Mouse (Mus musculus) erythroblast, embryonic 14.5 days (primary cell): ENCODE measurements around the gene Prr22. TPM values are rescaled to one million over a fixed set of nuclear protein-coding genes. Genes with fewer than 3 reads are reported as not detected.

Source experiments
- H3K27me3 ChIP-seq: 2 replicates; pipeline ENCODE4 v1.6.1; 2012; ENCODE audit warnings: inconsistent platforms; ENCODE audit not compliant: control insufficient read depth
- H3K36me3 ChIP-seq: 2 replicates; pipeline ENCODE4 v1.6.1; 2012; ENCODE audit warnings: mild to moderate bottlenecking, inconsistent platforms; ENCODE audit not compliant: control insufficient read depth
- H3K4me1 ChIP-seq: 2 replicates; pipeline ENCODE4 v1.6.1; 2012; ENCODE audit warnings: inconsistent platforms; ENCODE audit not compliant: control insufficient read depth
- H3K4me3 ChIP-seq: replicated peaks from 2 replicates; pipeline ENCODE3; 2012; ENCODE audit warnings: moderate library complexity, mild to moderate bottlenecking, inconsistent platforms
- H3K9me3 ChIP-seq: 2 replicates; pipeline ENCODE4 v1.6.1; 2012; ENCODE audit warnings: low read length, inconsistent platforms, mixed read lengths; ENCODE audit not compliant: control insufficient read depth
- GATA1 ChIP-seq: IDR thresholded peaks from 2 replicates; pipeline ENCODE4 v1.6.1; 2012; ENCODE audit warnings: low read length, inconsistent platforms, mixed read lengths
- TAL1 ChIP-seq: IDR thresholded peaks from 3 replicates; pipeline ENCODE4 v1.6.1; 2012; ENCODE audit warnings: low read length, inconsistent platforms, mixed read lengths
- polyA plus RNA-seq: library from polyadenylated mRNA; stranded (reverse); fragments of >175 nt; gene quantifications from 2 replicates; pipeline ENCODE4 v1.2.3, GENCODE M21; 2012

Prr22 gene
- polyA plus RNA-seq, 1 experiment = 0.78 TPM

DNA sequence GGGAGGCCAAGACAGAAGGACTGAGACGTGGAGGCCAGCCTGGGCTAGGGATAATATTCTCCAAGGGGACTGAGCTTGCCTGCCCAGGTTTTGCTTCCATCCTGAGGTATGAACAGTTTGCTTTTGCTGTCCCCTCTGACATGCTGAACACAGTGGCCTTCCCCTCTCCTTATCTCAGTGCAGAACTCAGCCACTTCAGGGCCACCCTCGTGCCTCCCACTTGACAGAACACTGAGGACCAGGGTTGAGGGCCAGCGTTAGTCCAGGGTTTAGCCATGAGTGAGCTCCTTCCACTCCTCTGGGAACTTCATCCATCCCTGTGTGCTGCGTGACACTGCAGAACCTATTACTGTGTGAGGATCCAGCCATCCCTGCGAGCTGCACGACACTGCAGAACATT is 19.2 kb downstream of the Prr22 start:
- H3K9me3 ChIP-seq = no peaks in the 10 kb centered on the region
- H3K36me3 ChIP-seq = peaks cover 97% of the 10 kb centered on the region
- H3K4me3 ChIP-seq = no peak overlapping the region
- peaks cover 63% of the 10 kb centered on the region for H3K4me1 ChIP-seq
- TF ChIP-seq GATA1 = no peak
- no peak for TF ChIP-seq TAL1
- no peaks in the 10 kb centered on the region for H3K27me3 ChIP-seq

DNA sequence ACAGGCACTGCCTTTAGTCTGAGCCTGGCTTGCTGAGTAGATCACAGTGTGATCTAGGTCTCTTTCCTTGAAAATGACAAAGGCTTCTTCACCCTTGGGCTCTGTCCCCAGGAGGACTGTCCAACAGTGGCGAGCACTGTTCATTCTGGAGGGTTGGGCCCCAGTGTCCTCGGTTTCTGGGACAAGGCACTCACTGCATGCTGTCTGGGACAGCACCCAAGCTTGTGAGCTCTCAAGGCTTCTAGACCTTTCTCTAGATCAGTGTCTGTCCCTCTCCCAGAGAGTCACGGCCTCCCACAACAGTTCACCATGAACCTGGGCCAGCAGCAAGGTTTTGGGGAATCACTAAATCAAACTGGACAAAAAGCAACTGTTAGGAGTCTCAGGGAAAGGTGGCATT is 22.5 kb downstream of the Prr22 start:
- no peak overlapping the region for H3K4me3 ChIP-seq
- TF ChIP-seq GATA1 = no peak
- no peak for TF ChIP-seq TAL1
- no peaks in the 10 kb centered on the region for H3K27me3 ChIP-seq
- no peaks in the 10 kb centered on the region for H3K9me3 ChIP-seq
- peaks cover 72% of the 10 kb centered on the region for H3K4me1 ChIP-seq
- H3K36me3 ChIP-seq = peaks cover 89% of the 10 kb centered on the region

DNA sequence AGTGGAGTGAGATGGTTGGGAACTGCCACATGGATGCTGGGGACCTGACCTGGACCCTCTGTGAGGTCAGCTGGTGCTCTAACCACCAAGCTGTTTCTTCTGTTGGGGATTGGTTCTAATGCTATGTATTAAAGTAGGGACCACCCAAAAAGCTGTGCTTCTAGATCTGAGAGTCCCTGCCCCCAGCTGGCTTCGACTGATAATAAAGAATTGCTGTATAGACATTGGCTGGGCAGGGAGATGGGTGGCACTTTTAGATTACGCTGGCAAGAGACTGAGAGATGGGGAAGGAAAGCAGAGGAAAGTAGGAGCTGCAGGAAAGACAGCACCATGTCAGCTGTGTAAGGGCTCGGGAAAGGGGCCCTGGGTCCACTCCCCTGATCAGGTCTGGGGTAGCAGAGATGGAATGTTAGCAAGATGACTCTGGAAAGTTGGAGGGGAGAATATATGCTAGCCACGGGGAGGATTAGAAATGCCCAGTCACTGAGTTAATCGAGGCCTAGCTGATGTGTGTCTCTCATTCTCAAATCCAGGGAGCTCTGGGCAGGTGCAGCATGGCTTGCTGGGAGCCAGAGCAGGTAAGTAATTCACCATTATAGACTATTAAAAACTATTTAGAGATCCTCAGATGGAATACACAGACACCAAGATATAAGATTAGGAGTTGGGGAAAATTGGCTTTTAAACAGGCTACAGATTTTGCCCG is 23.7 kb downstream of the Prr22 start:
- peaks cover 89% of the 10 kb centered on the region for H3K36me3 ChIP-seq

DNA sequence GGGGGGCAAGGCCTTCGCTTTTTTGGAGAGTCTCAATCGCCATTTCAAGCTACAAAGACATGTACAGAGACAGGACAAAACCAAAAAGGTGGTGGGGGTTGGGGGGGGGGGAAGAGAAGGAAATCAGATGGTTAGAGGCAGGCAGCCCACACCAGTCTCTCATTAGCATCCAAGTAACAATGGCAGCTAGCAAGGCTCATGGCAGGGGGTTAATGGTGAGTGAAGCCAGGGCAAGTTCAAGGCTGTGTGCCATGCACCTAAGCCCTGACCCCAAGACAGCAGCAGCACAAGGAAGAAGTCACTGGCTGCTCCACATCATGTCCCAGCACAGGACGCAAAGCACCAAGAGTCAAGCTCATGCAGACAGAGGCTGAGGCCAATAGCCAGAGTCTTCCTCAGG is 29.2 kb downstream of the Prr22 start:
- H3K36me3 ChIP-seq = peaks cover 91% of the 10 kb centered on the region
- H3K4me1 ChIP-seq = peaks cover 34% of the 10 kb centered on the region
- no peak overlapping the region for H3K4me3 ChIP-seq
- no peaks in the 10 kb centered on the region for H3K27me3 ChIP-seq
- H3K9me3 ChIP-seq = no peaks in the 10 kb centered on the region
- TF ChIP-seq GATA1 (no peak), TAL1 (no peak)

More for the DNA sequence above, 23.7 kb downstream of the Prr22 start:
- TF ChIP-seq TAL1 = peak; percentile 97
- TF ChIP-seq GATA1 = peak; percentile 87
- Histone ChIP-seq H3K4me1 (peaks cover 72% of the 10 kb centered on the region), H3K27me3 (no peaks in the 10 kb centered on the region), H3K9me3 (no peaks in the 10 kb centered on the region), H3K4me3 (peak overlapping the region; percentile 68)

DNA sequence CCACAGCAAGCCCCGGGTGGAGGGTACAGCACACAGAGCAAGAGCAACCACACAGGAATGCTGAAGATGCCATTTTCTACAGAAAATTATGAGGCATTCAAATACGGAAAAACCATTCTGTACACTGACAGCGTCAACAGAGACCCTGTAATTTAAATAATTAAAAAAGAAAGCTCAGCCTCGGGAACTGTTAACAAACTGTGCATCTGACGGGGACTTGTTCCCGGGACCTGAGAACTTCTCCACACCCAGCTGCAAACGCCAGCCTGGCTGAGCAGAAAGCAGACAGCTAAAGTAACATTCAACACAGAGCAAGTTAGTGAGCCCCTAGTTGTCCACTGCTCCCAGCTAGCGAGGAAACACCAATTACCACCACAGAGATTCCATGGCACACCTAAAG is 32.0 kb downstream of the Prr22 start:
- Histone ChIP-seq H3K36me3 (peaks cover 100% of the 10 kb centered on the region), H3K4me1 (peaks cover 26% of the 10 kb centered on the region), H3K27me3 (no peaks in the 10 kb centered on the region), H3K9me3 (no peaks in the 10 kb centered on the region), H3K4me3 (no peak overlapping the region)
- no peak for TF ChIP-seq TAL1
- no peak for TF ChIP-seq GATA1

DNA sequence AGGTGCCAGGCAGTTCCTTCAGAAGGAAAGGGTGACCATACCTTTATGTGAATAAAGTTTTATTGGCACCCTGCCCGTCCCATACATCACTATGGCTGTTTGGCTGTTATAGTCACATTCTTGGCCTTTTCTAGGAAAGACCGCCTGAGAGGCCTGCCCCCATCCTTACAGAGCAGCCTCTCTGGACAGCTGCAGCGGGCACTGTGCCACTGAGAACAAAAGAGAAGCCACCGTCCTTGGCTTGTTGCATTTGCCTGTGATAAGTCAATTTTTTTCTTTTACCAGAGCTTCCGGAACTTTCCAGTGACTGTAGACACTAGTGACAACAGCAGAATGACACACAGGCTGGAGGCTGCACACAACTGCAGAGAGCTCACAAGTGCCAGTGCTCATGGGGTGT is 34.9 kb downstream of the Prr22 start:
- H3K27me3 ChIP-seq = no peaks in the 10 kb centered on the region
- H3K9me3 ChIP-seq = no peaks in the 10 kb centered on the region
- no peak overlapping the region for H3K4me3 ChIP-seq
- no peak for TF ChIP-seq TAL1
- no peak for TF ChIP-seq GATA1
- peaks cover 34% of the 10 kb centered on the region for H3K4me1 ChIP-seq
- peaks cover 100% of the 10 kb centered on the region for H3K36me3 ChIP-seq

DNA sequence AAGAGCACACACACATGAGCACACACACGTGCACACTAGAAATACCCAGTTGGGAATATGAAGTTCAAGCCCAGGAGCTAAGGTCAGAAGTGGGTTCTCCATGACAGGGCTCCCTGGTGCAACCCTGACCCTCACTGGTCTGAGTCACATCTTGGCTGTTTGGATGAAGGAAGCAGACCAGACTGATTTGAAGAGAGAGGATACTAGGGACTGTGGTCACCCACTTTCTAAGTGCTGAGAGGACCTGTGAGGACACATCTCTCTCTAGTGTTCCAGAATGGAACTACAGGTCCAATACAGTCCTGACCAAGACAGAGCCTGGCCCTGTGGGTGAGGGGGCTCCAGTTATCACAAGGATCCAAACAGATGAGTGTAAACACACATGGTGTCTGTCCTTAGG is 35.7 kb downstream of the Prr22 start:
- no peaks in the 10 kb centered on the region for H3K9me3 ChIP-seq
- peaks cover 100% of the 10 kb centered on the region for H3K36me3 ChIP-seq
- TF ChIP-seq TAL1 (no peak), GATA1 (no peak)
- peaks cover 37% of the 10 kb centered on the region for H3K4me1 ChIP-seq
- no peaks in the 10 kb centered on the region for H3K27me3 ChIP-seq
- H3K4me3 ChIP-seq = no peak overlapping the region

DNA sequence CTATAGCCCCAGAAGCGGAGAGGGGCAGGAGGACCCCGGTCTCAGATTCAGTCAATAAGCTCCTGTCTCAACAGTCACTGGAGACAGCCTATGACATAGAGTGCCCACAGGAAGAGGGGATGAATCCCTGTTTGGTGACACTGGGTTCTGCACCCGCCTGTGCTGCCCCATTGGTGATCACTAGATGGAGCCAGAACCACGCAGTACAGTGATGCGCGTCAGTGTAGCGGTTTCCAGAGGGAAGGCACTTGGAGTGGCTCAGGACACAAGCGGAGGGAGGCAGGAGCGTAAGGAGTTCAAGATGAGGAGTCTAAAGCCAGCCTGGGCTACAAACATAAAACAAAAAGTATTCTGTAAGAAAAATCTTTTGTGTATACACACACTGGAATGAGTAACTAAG is 38.5 kb downstream of the Prr22 start:
- TF ChIP-seq TAL1 = no peak
- TF ChIP-seq GATA1 = no peak
- H3K27me3 ChIP-seq = no peaks in the 10 kb centered on the region
- peaks cover 100% of the 10 kb centered on the region for H3K36me3 ChIP-seq
- peaks cover 61% of the 10 kb centered on the region for H3K4me1 ChIP-seq
- H3K4me3 ChIP-seq = no peak overlapping the region
- no peaks in the 10 kb centered on the region for H3K9me3 ChIP-seq

DNA sequence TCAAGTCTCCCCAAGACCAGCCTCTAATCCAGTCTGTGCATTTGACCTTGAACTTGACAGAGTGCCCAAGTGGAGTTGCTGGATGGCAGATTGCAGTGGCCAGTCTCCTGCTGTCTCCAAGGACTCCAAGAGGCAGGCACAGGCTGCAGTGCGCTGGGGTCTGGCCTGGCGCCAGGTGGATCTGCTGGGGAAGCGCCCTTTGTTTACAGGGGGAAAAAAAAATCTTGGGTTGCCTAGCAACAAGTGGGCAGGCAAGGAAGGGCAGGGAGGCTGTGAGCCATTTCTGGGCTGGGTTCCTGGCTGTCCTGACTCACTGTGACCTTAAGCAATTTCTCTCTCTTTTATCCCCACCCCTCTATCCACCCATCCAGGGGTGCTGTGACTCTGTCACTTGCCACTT is 40.2 kb downstream of the Prr22 start:
- Histone ChIP-seq H3K36me3 (peaks cover 95% of the 10 kb centered on the region), H3K9me3 (no peaks in the 10 kb centered on the region), H3K27me3 (no peaks in the 10 kb centered on the region), H3K4me3 (no peak overlapping the region), H3K4me1 (peaks cover 73% of the 10 kb centered on the region)
- TF ChIP-seq GATA1 (no peak), TAL1 (no peak)
